Mouse (Mus musculus) liver, postnatal 0 days (tissue): ENCODE measurements at regions not wholly inside any gene's neighbourhood (a gene's known extent, or its start where the extent isn't known, plus 50 kb on each side); places are given as distances from the start of the nearest gene placed in this dataset.

Experiments used
- ATAC-seq: fragments of 200-750 bp; cut with Nextera tagmentation; 2 replicates; pipeline ENCODE4 v1.8.0; 2017; ENCODE audit warnings: mild to moderate bottlenecking, moderate library complexity
- DNase-seq: peaks from one replicate; pipeline ENCODE4 v3.0.0-alpha.2; 2016
- H3K27ac ChIP-seq: fragments of 300-500 bp; sonication (generic); 2 replicates; pipeline ENCODE4 v1.5.1; 2014; ENCODE audit warnings: antibody characterized with exemption, moderate library complexity, mild to moderate bottlenecking, low read depth
- H3K27me3 ChIP-seq: fragments of 300-500 bp; sonication (generic); 2 replicates; pipeline ENCODE4 v1.6.1; 2014; ENCODE audit warnings: low read length, control low read depth, mixed read lengths; ENCODE audit not compliant: insufficient read depth
- H3K36me3 ChIP-seq: fragments of 300-500 bp; sonication (generic); replicated peaks from 2 replicates; pipeline ENCODE4 v1.6.1; 2014; ENCODE audit warnings: mild to moderate bottlenecking, control low read depth, low read length, moderate library complexity, mixed read lengths; ENCODE audit not compliant: insufficient read depth
- H3K4me1 ChIP-seq: fragments of 300-500 bp; sonication (generic); 2 replicates; pipeline ENCODE4 v1.6.1; 2014; ENCODE audit warnings: antibody characterized with exemption, mild to moderate bottlenecking, control low read depth; ENCODE audit not compliant: insufficient read depth
- H3K4me2 ChIP-seq: fragments of 300-500 bp; sonication (generic); 2 replicates; pipeline ENCODE4 v1.6.1; 2014; ENCODE audit warnings: low read depth, mild to moderate bottlenecking, low read length, moderate library complexity, mixed read lengths
- H3K4me3 ChIP-seq: fragments of 300-500 bp; sonication (generic); 2 replicates; pipeline ENCODE4 v1.5.1; 2014; ENCODE audit warnings: low read depth, low read length
- H3K9ac ChIP-seq: fragments of 300-500 bp; sonication (generic); replicated peaks from 2 replicates; pipeline ENCODE4 v1.6.1; 2014; ENCODE audit warnings: mild to moderate bottlenecking, moderate library complexity
- H3K9me3 ChIP-seq: fragments of 300-500 bp; sonication (generic); 2 replicates; pipeline ENCODE4 v1.6.1; 2016; ENCODE audit warnings: mild to moderate bottlenecking, control low read depth, low read length, mixed read lengths
- CTCF ChIP-seq: sonication (generic); IDR thresholded peaks from 2 replicates; pipeline ENCODE4 v1.5.1; 2016; ENCODE audit warnings: antibody characterized with exemption, low read depth
- EP300 ChIP-seq: IDR thresholded peaks from 2 replicates; pipeline ENCODE4 v1.6.1; 2016; ENCODE audit warnings: antibody characterized with exemption, low read depth, mild to moderate bottlenecking
- WGBS: fragments of 180-500 bp; shearing (Covaris S2); extraction: QIAGEN DNeasy Blood & Tissue Kit; methylation state at CpG from one replicate; pipeline ENCODE4 v1.1.7; 2014; ENCODE audit not compliant: insufficient replicate concordance; 5-methylcytosine and 5-hydroxymethylcytosine counted together

GRCm38 (mm10) chr8:126768142-126768541, 174.4 kb upstream of the Irf2bp2 start:
- H3K9me3 ChIP-seq, result no peaks in the 10 kb centered on the region
- no peak overlapping the region for H3K4me2 ChIP-seq
- H3K4me1 ChIP-seq, result peaks cover 32% of the 10 kb centered on the region
- DNase-seq (no peak), ATAC-seq (no peak)
- H3K4me3 ChIP-seq, result no peak overlapping the region
- no peak overlapping the region for H3K9ac ChIP-seq
- TF ChIP-seq CTCF (no peak), EP300 (no peak)
- no peaks in the 10 kb centered on the region for H3K27me3 ChIP-seq
- 85% methylated on average over 5 of the region's 5 CpGs for WGBS
- H3K27ac ChIP-seq, result no peak overlapping the region
- H3K36me3 ChIP-seq, result no peaks in the 10 kb centered on the region

DNA sequence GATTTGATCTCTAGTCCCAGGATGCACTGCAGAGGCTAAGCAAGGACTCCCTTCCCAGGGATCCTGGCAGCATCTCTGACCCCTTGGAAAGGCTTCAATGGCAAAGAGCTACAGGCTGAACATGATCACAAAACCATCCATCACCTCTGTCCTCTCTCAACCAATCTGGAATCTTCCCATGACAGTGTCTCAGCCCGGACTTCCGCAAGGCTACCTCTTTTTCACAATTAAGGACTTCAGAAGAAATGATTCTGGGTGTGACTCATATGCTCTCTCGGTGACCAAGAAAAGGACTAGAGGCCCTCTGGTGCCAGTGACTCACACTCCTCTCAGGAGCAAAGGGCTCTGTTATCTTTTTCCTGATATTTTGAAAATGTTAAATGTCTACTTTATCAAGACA, 173.6 kb upstream of the Irf2bp2 start:
- peaks cover 27% of the 10 kb centered on the region for H3K4me1 ChIP-seq
- WGBS, result 82% methylated on average over 3 of the region's 3 CpGs
- no peaks in the 10 kb centered on the region for H3K27me3 ChIP-seq
- H3K9me3 ChIP-seq, result no peaks in the 10 kb centered on the region
- no peak for ATAC-seq
- no peaks in the 10 kb centered on the region for H3K36me3 ChIP-seq
- no peak overlapping the region for H3K4me2 ChIP-seq
- no peak for DNase-seq
- TF ChIP-seq CTCF (no peak), EP300 (no peak)
- no peak overlapping the region for H3K27ac ChIP-seq
- H3K4me3 ChIP-seq, result no peak overlapping the region
- H3K9ac ChIP-seq, result no peak overlapping the region

- H3K9ac ChIP-seq, result no peak overlapping the region
- ATAC-seq (peak; percentile 77), DNase-seq (no peak)
- H3K9me3 ChIP-seq, result no peaks in the 10 kb centered on the region
- peaks cover 16% of the 10 kb centered on the region for H3K4me1 ChIP-seq
- peak overlapping the region; percentile 18; the same call in 1 of the 2 replicates for H3K27ac ChIP-seq
- WGBS, result 60% methylated on average over 6 of the region's 6 CpGs
- H3K4me3 ChIP-seq, result no peak overlapping the region
- H3K4me2 ChIP-seq, result no peak overlapping the region
- H3K36me3 ChIP-seq, result no peaks in the 10 kb centered on the region
- no peaks in the 10 kb centered on the region for H3K27me3 ChIP-seq
- no peak for TF ChIP-seq CTCF
- TF ChIP-seq EP300, result no peak
Measured at GRCm38 (mm10) chr8:126765693-126766238, 172.0 kb upstream of the Irf2bp2 start.

- Histone ChIP-seq H3K27ac (no peak overlapping the region), H3K4me3 (no peak overlapping the region)
- WGBS, result 43% methylated on average over 7 of the region's 7 CpGs
Measured at GRCm38 (mm10) chr8:126763600-126763999, 169.8 kb upstream of the Irf2bp2 start.

DNA sequence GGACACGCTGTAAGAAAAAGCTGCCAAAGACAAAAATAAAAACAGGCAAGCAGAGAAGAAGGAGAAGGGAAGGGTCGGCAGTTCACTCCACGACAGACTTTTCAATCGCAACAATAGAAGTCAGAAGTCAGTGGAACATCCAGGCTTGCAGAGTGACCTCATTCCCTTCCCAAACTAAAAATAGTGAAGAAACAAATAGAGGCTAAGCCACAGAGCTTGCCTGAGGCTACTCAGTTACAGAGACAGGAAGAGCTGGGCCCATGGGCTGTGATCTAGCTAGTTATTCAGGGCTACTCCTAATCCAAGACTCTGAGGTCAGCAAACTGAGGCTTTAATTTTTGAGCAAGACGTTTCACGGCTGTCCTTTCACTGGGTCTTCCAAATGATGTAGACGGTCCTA, 165.9 kb upstream of the Irf2bp2 start:
- no peaks in the 10 kb centered on the region for H3K9me3 ChIP-seq
- DNase-seq (no peak), ATAC-seq (no peak)
- H3K4me1 ChIP-seq, result peaks cover 32% of the 10 kb centered on the region
- H3K27ac ChIP-seq, result no peak overlapping the region
- no peak overlapping the region for H3K9ac ChIP-seq
- H3K36me3 ChIP-seq, result no peaks in the 10 kb centered on the region
- no peak overlapping the region for H3K4me2 ChIP-seq
- no peak overlapping the region for H3K4me3 ChIP-seq
- no peaks in the 10 kb centered on the region for H3K27me3 ChIP-seq
- no peak for TF ChIP-seq CTCF
- no peak for TF ChIP-seq EP300
- 62% methylated on average over 7 of the region's 7 CpGs for WGBS

More at GRCm38 (mm10) chr8:126763600-126763999, 169.8 kb upstream of the Irf2bp2 start:
- DNase-seq (peak; percentile 25), ATAC-seq (peak; percentile 47; the same call in 1 of the 2 replicates)
- TF ChIP-seq CTCF (no peak), EP300 (no peak)
- Histone ChIP-seq H3K4me1 (peaks cover 18% of the 10 kb centered on the region), H3K36me3 (no peaks in the 10 kb centered on the region), H3K4me2 (no peak overlapping the region), H3K9me3 (no peaks in the 10 kb centered on the region), H3K9ac (no peak overlapping the region), H3K27me3 (no peaks in the 10 kb centered on the region)

GRCm38 (mm10) chr8:126758951-126759350, 165.2 kb upstream of the Irf2bp2 start:
- H3K9me3 ChIP-seq, result no peaks in the 10 kb centered on the region
- no peaks in the 10 kb centered on the region for H3K36me3 ChIP-seq
- H3K4me2 ChIP-seq, result no peak overlapping the region
- no peak overlapping the region for H3K9ac ChIP-seq
- peak overlapping the region; percentile 53 for H3K27ac ChIP-seq
- no peaks in the 10 kb centered on the region for H3K27me3 ChIP-seq
- ATAC-seq (no peak), DNase-seq (no peak)
- H3K4me3 ChIP-seq, result no peak overlapping the region
- 79% methylated on average over 4 of the region's 4 CpGs for WGBS
- TF ChIP-seq EP300, result no peak
- H3K4me1 ChIP-seq, result peaks cover 33% of the 10 kb centered on the region
